Mouse (Mus musculus) liver, postnatal 0 days (tissue): ENCODE data around the gene 4833420G17Rik.

Experiments used
- CTCF ChIP-seq: sonication (generic); IDR thresholded peaks from 2 replicates; pipeline ENCODE4 v1.5.1; 2016; ENCODE audit warnings: antibody characterized with exemption, low read depth
- EP300 ChIP-seq: IDR thresholded peaks from 2 replicates; pipeline ENCODE4 v1.6.1; 2016; ENCODE audit warnings: antibody characterized with exemption, low read depth, mild to moderate bottlenecking

DNA sequence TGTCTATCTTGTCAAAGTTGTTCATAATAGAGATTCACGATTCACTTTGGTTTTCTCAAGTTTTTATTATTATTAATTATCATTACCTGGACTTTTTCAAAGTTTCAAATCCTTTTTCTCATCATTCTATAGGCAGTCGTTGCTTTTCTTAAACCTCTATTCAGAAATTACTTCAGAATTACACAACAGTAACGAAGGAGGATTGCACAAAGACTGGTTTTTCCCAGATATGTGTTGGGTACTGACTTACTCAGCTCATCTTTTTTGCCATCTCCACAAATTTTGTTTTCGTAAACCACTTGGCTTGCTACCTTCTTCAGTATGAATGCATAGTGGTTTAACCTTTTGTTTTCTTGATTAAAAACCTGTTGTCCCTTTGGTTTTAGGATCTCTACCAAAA is 9.0 kb upstream of the 4833420G17Rik start:
- TF ChIP-seq CTCF (no peak), EP300 (no peak)
